Mouse (Mus musculus): ENCODE measurements around the gene Gsn.

The Gsn gene

GRCm38 (mm10) chr2:35278371-35279210, 22.4 kb downstream of the Gsn start:
- no peak for DNase-seq (ENCODE audit: low spot score in 2 of 2)

- no peak for DNase-seq (ENCODE audit: low spot score in 2 of 2)
These were observed 23.8 kb downstream of the Gsn start for GRCm38 (mm10) chr2:35280001-35280400.

- DNase-seq (ENCODE audit: low spot score in 2 of 2), result peak in 1 of 2 experiments; percentile 30
These were observed 26.0 kb downstream of the Gsn start for GRCm38 (mm10) chr2:35282214-35282613.

- DNase-seq (ENCODE audit: low spot score in 2 of 2), result no peak
These were observed 27.8 kb downstream of the Gsn start for GRCm38 (mm10) chr2:35283997-35284396.

GRCm38 (mm10) chr2:35285209-35285608, 29.0 kb downstream of the Gsn start:
- no peak for DNase-seq (ENCODE audit: low spot score in 2 of 2)

GRCm38 (mm10) chr2:35287017-35287620, 30.9 kb downstream of the Gsn start:
- DNase-seq (ENCODE audit: low spot score in 2 of 2), result no peak

GRCm38 (mm10) chr2:35288758-35289635, 32.8 kb downstream of the Gsn start:
- peak; percentile 83 to 90 for DNase-seq (ENCODE audit: low spot score in 2 of 2)

- peak; percentile 75 to 85 for DNase-seq (ENCODE audit: low spot score in 2 of 2)
These were observed 35.7 kb downstream of the Gsn start for GRCm38 (mm10) chr2:35291856-35292255.

GRCm38 (mm10) chr2:35292700-35293099, 36.5 kb downstream of the Gsn start:
- DNase-seq (ENCODE audit: low spot score in 2 of 2), result no peak

GRCm38 (mm10) chr2:35293291-35293690, 37.1 kb downstream of the Gsn start:
- no peak for DNase-seq (ENCODE audit: low spot score in 2 of 2)

- peak; percentile 82 to 86 for DNase-seq (ENCODE audit: low spot score in 2 of 2)
These were observed 41.6 kb downstream of the Gsn start for GRCm38 (mm10) chr2:35297703-35298332.

- no peak for DNase-seq (ENCODE audit: low spot score in 2 of 2)
These were observed 43.3 kb downstream of the Gsn start for GRCm38 (mm10) chr2:35299437-35299836.

- no peak for DNase-seq (ENCODE audit: low spot score in 2 of 2)
These were observed 46.1 kb downstream of the Gsn start for GRCm38 (mm10) chr2:35302049-35302885.

GRCm38 (mm10) chr2:35308166-35308565, 52.0 kb downstream of the Gsn start:
- DNase-seq (ENCODE audit: low spot score in 2 of 2), result no peak

- DNase-seq (ENCODE audit: low spot score in 2 of 2), result no peak
These were observed 53.8 kb downstream of the Gsn start for GRCm38 (mm10) chr2:35309906-35310493.

- no peak for DNase-seq (ENCODE audit: low spot score in 2 of 2)
These were observed 58.1 kb downstream of the Gsn start for GRCm38 (mm10) chr2:35314300-35314699.

- DNase-seq (ENCODE audit: low spot score in 2 of 2), result peak in 1 of 2 experiments; percentile 70
These were observed 61.4 kb downstream of the Gsn start for GRCm38 (mm10) chr2:35317604-35318003.

GRCm38 (mm10) chr2:35318405-35318804, 62.2 kb downstream of the Gsn start:
- no peak for DNase-seq (ENCODE audit: low spot score in 2 of 2)

- DNase-seq (ENCODE audit: low spot score in 2 of 2), result no peak
These were observed 64.2 kb downstream of the Gsn start for GRCm38 (mm10) chr2:35320399-35320798.

- DNase-seq (ENCODE audit: low spot score in 2 of 2), result peak; percentile 75 to 90
These were observed 66.4 kb downstream of the Gsn start for GRCm38 (mm10) chr2:35322404-35323164.

Measured in spleen, postnatal 10 days (tissue).